Mouse (Mus musculus) testis, adult 2 months (tissue): Measurements from ENCODE around the gene Eif2ak3. TPM values are rescaled to one million over a fixed set of nuclear protein-coding genes. Genes with fewer than 3 reads are reported as not detected.
"Not testable (repeated sequence)": the region's sequence is repeated elsewhere in the genome, so short reads cannot be mapped to it uniquely, and the experiment has no call there.

Experiments
- H3K27ac ChIP-seq: fragments of 200-500 bp; 2 replicates; pipeline ENCODE4 v1.5.1; 2012; ENCODE audit warnings: low read depth, low read length; ENCODE audit not compliant: control insufficient read depth, insufficient read depth
- H3K27me3 ChIP-seq: fragments of 200-500 bp; 2 replicates; pipeline ENCODE4 v1.6.1; 2012; ENCODE audit warnings: mild to moderate bottlenecking, low read length, moderate library complexity; ENCODE audit not compliant: control insufficient read depth, insufficient read depth
- H3K36me3 ChIP-seq: fragments of 200-500 bp; 2 replicates; pipeline ENCODE4 v1.6.1; 2012; ENCODE audit warnings: mild to moderate bottlenecking, low read length; ENCODE audit not compliant: control insufficient read depth, insufficient read depth
- H3K4me1 ChIP-seq: fragments of 200-500 bp; 2 replicates; pipeline ENCODE4 v1.6.1; 2012; ENCODE audit warnings: low read length; ENCODE audit not compliant: control insufficient read depth, insufficient read depth
- H3K4me3 ChIP-seq: fragments of 200-500 bp; 2 replicates; pipeline ENCODE4 v1.5.1; 2012; ENCODE audit warnings: low read depth, mild to moderate bottlenecking, low read length, moderate library complexity, mixed read lengths; ENCODE audit not compliant: control insufficient read depth
- CTCF ChIP-seq: fragments of 200-500 bp; IDR thresholded peaks from 2 replicates; pipeline ENCODE4 v1.5.1; 2012; ENCODE audit warnings: low read depth, mild to moderate bottlenecking, inconsistent platforms, low read length, moderate library complexity; ENCODE audit not compliant: control insufficient read depth, insufficient read depth, insufficient replicate concordance
- POLR2A ChIP-seq: fragments of 200-500 bp; IDR thresholded peaks from 2 replicates; pipeline ENCODE4 v1.6.1; 2012; ENCODE audit warnings: low read depth, mild to moderate bottlenecking, inconsistent platforms, low read length, moderate library complexity; ENCODE audit not compliant: control insufficient read depth
- polyA plus RNA-seq: library from polyadenylated mRNA; depleted of rRNA; stranded (reverse); fragments of >200 nt; gene quantifications from 2 replicates; pipeline ENCODE4 v1.2.3, GENCODE M21; 2012

Eif2ak3 gene
- polyA plus RNA-seq, 1 experiment = 2.1 TPM

DNA sequence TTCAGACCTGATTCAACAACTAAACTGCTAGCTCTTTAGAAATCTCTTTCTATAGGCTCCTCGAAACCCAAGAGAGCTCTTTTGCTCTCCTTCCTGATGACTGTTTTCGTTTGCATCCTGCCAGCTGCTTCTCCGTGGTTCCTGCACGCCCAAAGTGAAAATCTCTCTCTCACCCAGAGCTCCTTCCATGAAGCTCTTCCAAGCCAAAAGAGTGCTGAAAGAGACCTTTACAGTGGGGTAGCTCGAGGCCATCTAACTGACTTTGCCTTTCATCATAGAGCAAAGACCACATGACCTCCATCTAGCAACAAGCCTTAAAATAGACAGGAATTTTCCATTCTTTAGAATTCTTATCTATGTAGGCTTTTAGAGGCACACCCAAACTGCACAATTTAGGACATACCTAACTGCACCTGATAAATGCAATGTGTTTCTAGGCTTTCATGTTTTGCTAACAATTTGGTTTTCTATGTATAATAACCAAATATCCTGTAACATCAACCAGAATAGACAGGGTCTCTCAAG is 21.9 kb upstream of the Eif2ak3 start:
- Histone ChIP-seq H3K4me1 (peaks cover 10% of the 10 kb centered on the region), H3K27ac (no peak overlapping the region), H3K27me3 (no peaks in the 10 kb centered on the region), H3K4me3 (no peak overlapping the region), H3K36me3 (no peaks in the 10 kb centered on the region)
- TF ChIP-seq CTCF (no peak), POLR2A (no peak)

GRCm38 (mm10) chr6:70823277-70823676 is 21.0 kb upstream of the Eif2ak3 start:
- H3K4me1 ChIP-seq = peaks cover 10% of the 10 kb centered on the region
- not testable (repeated sequence) for H3K4me3 ChIP-seq, H3K27me3 ChIP-seq, H3K36me3 ChIP-seq, H3K27ac ChIP-seq

GRCm38 (mm10) chr6:70824085-70824986 is 20.0 kb upstream of the Eif2ak3 start:
- TF ChIP-seq POLR2A = no peak
- no peak for TF ChIP-seq CTCF
- Histone ChIP-seq H3K4me3 (peak overlapping the region; percentile 68), H3K27ac (peak overlapping the region; percentile 39; the same call in 1 of the 2 replicates), H3K4me1 (peaks cover 10% of the 10 kb centered on the region), H3K27me3 (no peaks in the 10 kb centered on the region), H3K36me3 (no peaks in the 10 kb centered on the region)

DNA sequence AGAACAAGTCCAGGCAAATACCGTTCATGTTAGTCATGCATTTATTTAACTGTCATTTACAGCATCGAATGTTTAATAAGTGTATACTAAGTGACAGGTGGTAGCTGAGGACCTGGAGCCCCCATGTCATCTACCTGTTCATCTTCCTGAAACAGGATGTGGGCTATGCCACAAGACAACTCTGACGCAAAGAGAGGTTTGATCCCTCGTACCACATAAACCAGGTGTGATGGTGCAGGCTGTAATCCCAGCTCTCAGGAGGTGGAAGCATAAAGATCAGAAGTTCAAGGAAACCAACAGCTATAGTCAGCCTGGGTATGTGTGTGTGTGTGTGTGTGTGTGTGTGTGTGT is 19.4 kb upstream of the Eif2ak3 start:
- Histone ChIP-seq H3K4me3 (no peak overlapping the region), H3K36me3 (no peaks in the 10 kb centered on the region), H3K27me3 (no peaks in the 10 kb centered on the region), H3K4me1 (peaks cover 10% of the 10 kb centered on the region), H3K27ac (no peak overlapping the region)
- TF ChIP-seq CTCF = no peak
- TF ChIP-seq POLR2A = no peak

DNA sequence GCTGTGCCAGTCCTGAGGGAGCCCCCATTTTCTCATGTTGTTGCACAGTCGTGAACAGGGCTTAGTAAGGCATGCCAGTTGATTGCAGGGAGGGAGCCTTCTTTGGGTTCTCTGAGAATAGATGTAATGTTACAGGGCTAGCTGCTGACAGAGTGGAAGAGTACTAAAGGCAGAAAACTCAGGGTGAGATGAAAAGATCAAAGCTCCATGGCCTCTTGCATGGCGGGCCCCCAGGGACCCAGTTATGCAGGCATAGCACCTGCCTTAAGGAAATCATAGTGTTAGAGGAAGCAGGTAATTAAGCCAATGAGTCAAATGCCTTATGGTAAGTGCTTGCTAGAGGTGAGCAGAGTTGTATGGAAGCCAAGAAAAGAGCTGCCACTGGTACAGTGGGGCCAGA is 14.9 kb upstream of the Eif2ak3 start:
- Histone ChIP-seq H3K4me1 (peaks cover 3% of the 10 kb centered on the region), H3K27ac (no peak overlapping the region), H3K4me3 (no peak overlapping the region), H3K27me3 (no peaks in the 10 kb centered on the region), H3K36me3 (no peaks in the 10 kb centered on the region)
- TF ChIP-seq CTCF = no peak

- no peaks in the 10 kb centered on the region for H3K4me1 ChIP-seq
- no peak overlapping the region for H3K27ac ChIP-seq
- no peaks in the 10 kb centered on the region for H3K27me3 ChIP-seq
- no peaks in the 10 kb centered on the region for H3K36me3 ChIP-seq
- TF ChIP-seq POLR2A (no peak), CTCF (no peak)
- no peak overlapping the region for H3K4me3 ChIP-seq
Measured at GRCm38 (mm10) chr6:70830552-70830951, 13.8 kb upstream of the Eif2ak3 start.

- Histone ChIP-seq H3K4me3 (no peak overlapping the region), H3K27me3 (no peaks in the 10 kb centered on the region), H3K4me1 (no peaks in the 10 kb centered on the region), H3K27ac (no peak overlapping the region), H3K36me3 (no peaks in the 10 kb centered on the region)
- TF ChIP-seq POLR2A (no peak), CTCF (no peak)
Measured at GRCm38 (mm10) chr6:70831179-70831839, 13.0 kb upstream of the Eif2ak3 start.
